Mouse (Mus musculus) cerebellum, adult (tissue): ENCODE measurements at regions not wholly inside any gene's neighbourhood (a gene's known extent, or its start where the extent isn't known, plus 50 kb on each side); places are given as distances from the start of the nearest gene placed in this dataset.
A peak's percentile ranks its signal among the peaks of the same experiment; 100 is the strongest.

Experiments
- ATAC-seq: cut with Nextera tagmentation; 2 replicates; pipeline ENCODE4 v1.9.2; 2017; ENCODE audit warnings: mild to moderate bottlenecking, moderate library complexity, mixed read lengths; ENCODE audit not compliant: insufficient number of reproducible peaks, low FRiP score, low TSS enrichment

DNA sequence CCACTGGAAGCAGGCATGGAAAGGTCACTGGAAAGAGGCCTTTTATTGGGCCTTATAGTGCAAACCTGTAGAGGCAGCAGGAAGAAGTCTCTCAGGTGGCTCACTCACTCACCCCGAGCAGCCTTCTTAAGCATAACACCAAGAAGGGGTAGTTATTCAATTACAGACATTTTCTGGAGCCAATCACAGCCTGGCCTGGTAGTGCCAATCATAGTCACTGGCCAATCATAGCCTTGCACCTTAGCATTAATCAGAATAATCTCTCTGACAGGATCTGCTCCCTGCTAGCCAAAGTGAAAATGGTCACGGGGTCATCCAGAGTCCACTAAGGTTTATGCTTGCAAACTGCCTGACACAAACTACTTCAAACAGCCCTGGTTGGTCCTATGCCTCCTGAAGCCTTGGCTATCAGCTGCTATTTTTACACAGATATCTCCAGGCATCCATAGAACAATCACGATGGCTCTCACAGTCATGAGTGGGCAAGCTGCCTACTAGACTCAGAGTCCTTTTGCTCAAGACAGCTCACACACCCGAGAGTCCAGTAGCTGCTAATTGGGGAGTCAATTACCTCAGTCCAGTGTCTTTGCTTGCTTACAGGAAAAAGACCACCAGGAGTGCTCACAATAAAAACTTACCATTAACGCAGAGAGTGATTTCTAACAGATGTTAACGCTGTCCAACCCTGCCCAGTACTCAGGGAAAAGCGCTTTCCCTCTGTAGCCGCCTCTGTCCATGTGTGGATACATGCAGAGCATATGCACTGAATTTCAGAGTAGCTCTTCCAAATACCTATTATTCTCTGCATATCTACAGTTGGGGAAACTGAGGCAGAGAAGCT lies 234.1 kb downstream of the Rybp start:
- no peak for ATAC-seq

GRCm38 (mm10) chr6:100052406-100052805 lies 234.9 kb downstream of the Rybp start:
- no peak for ATAC-seq

DNA sequence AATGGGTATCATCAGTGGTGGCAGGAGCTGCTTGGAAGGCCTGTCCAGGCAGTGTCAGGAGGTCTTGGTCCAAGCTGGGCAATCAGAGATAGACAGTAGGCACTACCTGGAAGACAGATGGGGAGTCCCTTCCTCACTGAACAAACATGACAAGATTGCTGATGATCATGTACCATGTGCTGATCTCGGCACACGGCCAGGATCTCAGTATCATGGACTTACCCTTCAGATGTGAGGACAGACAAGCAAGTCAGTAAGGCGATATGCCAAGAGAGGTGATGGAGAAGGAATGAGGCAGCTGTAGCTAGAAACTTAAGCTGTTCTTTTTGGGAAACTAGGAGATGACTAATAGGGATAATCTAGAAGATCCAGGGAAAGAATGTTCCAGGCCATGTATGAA lies 238.2 kb downstream of the Rybp start:
- no peak for ATAC-seq

- no peak for ATAC-seq
Measured at GRCm38 (mm10) chr6:100046186-100046990, 240.9 kb downstream of the Rybp start.

DNA sequence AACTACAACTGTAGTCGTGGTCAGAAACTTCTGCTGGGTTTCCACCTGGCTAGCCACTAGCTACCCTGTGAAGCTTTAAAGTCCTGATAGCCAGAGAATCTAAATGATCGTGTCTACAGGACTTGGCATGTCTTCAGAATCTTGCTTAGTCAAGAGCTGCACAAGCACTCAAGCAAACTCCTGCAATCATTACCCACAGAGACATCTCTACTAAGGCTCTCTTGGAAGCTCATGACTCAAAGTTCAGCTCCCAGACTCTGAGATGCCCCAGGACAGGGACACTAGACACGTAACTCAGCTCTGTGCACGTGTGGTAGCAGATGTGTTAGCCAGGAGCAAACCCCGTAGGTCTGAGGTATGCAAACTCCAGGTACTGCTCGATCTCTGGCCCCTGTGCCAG lies 242.2 kb downstream of the Rybp start:
- ATAC-seq: no peak

- ATAC-seq: no peak
Measured at GRCm38 (mm10) chr6:100041161-100041560, 246.1 kb downstream of the Rybp start.

- ATAC-seq: no peak
Measured at GRCm38 (mm10) chr6:100040459-100040984, 246.8 kb downstream of the Rybp start.

DNA sequence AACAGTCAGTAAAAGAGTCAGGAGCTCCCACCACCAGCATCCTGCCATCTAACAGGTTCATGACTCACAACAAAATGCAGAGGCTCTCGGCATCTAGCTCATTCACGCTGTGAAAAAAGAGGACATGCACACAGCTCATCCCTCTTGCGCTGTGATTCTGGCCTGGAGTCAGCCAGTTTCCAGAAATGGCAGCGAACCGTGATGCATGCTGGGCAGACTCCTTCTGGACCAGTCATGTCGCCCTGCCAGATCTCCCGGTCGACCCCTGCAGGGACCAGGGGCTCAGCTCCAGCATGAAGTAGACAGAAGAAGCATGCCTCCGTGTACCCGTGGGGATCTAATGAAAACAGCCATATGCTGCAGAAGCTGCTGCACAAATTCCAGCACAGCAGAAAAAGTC lies 254.6 kb downstream of the Rybp start:
- ATAC-seq: peak; percentile 77

- ATAC-seq: no peak
Measured at GRCm38 (mm10) chr6:100030522-100030921, 256.8 kb downstream of the Rybp start.

- no peak for ATAC-seq
Measured at GRCm38 (mm10) chr6:100030010-100030409, 257.3 kb downstream of the Rybp start.

- ATAC-seq: no peak
Measured at GRCm38 (mm10) chr6:100027524-100027923, 259.8 kb downstream of the Rybp start.

DNA sequence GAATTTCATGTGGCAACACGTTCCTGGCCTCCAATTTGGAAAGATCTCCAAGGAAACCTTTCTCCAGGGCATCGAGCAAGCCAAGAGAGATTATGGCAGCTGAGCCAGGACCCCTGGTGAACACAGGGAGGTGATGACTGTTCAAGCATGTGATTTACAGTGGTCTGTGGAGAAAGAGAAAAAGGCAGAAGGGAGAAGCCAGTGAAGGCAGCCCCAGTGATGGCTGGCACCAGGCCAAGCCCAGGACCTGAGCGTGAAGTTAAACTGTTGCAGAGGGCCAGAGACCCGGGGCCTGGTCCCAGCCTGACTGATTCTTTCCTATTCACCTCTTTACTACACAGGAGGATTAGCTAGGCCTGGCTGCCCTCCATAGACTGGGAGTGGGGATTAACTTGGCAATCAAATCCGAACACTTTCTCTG lies 261.7 kb downstream of the Rybp start:
- no peak for ATAC-seq

GRCm38 (mm10) chr6:100023434-100024095 lies 263.7 kb downstream of the Rybp start:
- ATAC-seq: no peak

- ATAC-seq: no peak
Measured at GRCm38 (mm10) chr6:100019016-100019415, 268.3 kb downstream of the Rybp start.

- ATAC-seq: no peak
Measured at GRCm38 (mm10) chr6:100013949-100014348, 273.3 kb downstream of the Rybp start.

GRCm38 (mm10) chr6:100011520-100012062 lies 275.7 kb downstream of the Rybp start:
- ATAC-seq: no peak

DNA sequence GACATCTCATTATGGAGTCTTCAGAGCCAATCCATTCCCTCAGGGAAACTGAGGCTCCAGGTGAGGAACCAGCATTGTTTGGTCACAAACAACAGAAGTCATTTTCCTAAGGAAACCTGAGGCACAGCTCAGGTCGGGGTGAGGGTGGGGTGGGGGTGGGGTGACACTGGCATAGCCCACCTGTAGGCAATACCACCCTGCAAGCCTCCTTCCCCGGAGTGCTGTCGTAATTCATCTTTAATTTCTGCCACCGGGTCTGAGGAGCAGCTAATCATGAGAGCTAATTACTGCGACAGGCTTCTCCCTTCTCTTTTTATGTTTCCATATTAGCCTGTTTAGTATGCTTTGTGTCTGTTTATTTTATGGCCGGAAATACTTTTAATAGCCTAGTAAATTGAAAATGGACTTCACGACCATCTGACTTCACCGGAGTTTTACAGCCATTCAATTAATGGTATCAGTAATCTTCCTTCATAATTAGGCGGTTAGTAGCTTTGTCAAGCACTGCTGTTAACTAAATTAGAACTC lies 276.3 kb downstream of the Rybp start:
- no peak for ATAC-seq

GRCm38 (mm10) chr6:99999711-100000365 lies 273.6 kb upstream of the Prok2 start:
- no peak for ATAC-seq
